Mouse (Mus musculus): ENCODE measurements around the gene Gramd1c. TPM values are rescaled to one million over a fixed set of nuclear protein-coding genes. Genes with fewer than 3 reads are reported as not detected.

The Gramd1c gene
- polyA plus RNA-seq, 1 experiment, result 0.06 TPM

DNA sequence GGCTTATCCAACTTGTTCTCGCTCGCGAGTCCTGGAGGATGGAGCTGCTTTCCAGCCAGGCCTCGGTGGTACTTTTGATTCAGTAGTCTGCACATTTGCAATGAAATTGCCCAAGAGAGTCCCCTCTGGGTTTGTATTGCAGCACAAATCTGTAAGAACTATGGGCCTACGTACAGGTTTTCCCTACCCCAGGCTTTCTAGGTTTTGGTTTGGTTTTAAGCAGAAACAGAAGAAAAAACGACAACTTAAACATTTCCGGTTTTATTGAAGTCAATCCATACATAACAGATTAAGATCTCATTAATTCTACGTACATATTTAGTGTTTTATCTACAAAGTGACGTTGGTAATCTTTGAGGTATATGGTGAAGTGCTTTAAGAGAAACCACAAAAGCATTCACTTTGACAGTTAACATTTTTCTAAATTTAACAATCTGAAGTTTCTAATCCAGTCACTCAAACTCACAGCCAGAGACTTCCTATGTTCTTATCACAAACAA lies 83.0 kb downstream of the Gramd1c start:
- TF ChIP-seq GATA1 (IDR thresholded peaks at IDR 0.05; ENCODE audit: low read length), result no peak

DNA sequence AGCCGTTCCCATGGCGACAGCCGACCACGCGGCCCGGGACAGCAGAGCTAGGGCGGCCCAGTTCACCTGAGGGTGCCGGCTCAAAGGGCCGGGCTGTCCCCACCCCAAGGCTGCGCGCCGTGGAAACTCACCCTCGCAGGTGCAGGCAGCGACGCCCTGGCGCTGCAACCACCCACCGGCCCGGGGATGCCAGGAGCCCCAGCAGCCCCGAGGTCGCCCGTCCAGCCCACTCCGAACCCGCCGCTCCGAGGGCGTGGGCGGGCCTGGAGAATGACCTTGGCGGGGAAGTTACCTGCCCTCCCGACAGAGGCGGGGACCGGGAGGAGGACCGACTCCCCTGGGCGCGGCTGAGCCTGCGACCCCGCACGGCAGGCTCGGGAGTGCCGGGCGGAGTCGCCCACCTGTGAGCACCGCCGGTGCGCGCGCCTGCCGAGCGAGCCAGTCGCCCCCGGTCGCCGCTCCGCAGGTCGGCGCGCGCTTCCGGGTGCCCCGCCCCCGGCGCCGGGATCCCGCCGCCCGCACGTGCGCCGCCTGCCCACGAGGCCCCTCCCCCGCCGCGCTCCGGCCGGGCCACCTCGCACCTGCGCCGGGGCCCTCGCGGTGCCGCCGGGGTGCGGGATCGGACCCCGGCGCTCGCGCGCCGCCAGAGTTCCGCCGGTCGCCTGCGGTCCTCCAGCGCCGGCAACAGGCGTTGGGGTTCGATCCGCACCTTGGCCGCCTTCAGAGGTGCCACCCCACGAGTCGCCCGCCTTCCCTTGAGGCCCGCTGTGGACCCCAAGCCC lies 83.6 kb downstream of the Gramd1c start, which contains the start of gene Zdhhc23:
Zdhhc23 (minus strand) TSS at position 464 of the 782 bp plus-strand sequence.
- TF ChIP-seq GATA1 (IDR thresholded peaks at IDR 0.05; ENCODE audit: low read length), result no peak

DNA sequence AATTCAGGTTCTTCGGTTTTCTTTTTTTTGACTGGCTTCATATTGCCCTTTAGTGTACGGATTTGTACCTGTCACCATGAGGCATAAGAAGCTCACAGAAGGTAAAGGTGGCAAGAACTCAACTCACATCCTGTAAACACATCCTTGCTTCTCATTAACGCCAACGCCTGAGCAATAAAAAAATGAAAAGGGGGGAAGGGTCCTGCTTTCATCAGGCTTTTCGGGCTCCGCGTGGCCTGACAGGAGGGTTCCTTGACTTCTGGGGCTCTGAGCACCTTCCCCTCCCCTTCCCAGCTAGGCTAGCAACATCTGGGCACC lies 84.2 kb downstream of the Gramd1c start:
- no peak for TF ChIP-seq GATA1 (IDR thresholded peaks at IDR 0.05; ENCODE audit: low read length)

DNA sequence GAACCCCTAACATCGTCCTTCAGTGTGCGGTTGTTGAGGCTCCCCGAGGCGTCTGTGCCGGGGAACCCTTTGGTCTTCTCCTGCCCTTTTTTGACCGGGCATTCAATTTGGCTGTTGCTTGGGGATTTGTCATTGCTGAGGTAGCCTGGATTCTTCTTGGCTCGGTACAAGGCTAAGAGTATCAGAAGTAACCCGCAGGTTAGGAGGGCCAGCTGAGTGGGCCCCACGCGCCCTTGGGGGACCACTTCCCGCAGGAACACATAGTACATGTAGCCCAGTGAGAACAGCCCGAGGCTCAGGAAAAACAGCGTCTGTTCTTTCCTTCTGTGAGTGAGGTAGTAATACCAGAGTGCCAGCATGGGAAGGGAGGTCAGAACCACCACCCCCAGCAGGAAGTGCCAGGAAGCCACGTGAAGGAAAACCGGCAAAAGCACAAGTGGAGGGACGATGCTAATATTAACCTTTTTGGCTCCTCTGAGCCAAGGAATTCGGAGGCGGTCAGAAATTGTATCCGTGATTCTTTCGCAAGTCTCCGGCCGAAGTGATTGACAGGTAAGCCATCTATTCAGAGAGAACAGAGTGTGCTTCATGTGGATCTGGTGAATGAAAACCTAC lies 89.4 kb downstream of the Gramd1c start:
- TF ChIP-seq GATA1 (IDR thresholded peaks at IDR 0.05; ENCODE audit: low read length), result no peak

- no peak for TF ChIP-seq GATA1 (IDR thresholded peaks at IDR 0.05; ENCODE audit: low read length)
These were observed 90.0 kb downstream of the Gramd1c start for GRCm38 (mm10) chr16:43973147-43973546.

GRCm38 (mm10) chr16:43972391-43972790 lies 90.8 kb downstream of the Gramd1c start:
- TF ChIP-seq GATA1 (IDR thresholded peaks at IDR 0.05; ENCODE audit: low read length), result no peak

DNA sequence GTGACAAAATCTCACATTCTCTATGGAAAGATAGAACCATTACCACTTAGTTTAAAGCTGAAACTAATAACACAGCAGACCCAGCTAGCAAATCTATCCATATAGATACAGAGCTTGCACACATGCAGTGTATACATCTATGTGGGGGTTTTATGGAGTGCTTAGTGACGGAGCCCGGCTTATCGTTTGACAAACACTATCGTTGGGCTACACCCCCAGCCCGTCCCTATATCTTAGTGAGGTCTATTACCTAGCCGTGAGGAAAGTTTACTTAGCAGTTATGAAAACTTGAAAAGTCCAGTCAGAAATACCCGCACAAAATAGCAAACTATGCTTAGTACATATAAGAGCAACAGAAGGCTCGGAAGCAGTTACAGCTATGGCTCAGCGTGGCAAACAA lies 91.4 kb downstream of the Gramd1c start:
- TF ChIP-seq GATA1 (IDR thresholded peaks at IDR 0.05; ENCODE audit: low read length), result no peak

DNA sequence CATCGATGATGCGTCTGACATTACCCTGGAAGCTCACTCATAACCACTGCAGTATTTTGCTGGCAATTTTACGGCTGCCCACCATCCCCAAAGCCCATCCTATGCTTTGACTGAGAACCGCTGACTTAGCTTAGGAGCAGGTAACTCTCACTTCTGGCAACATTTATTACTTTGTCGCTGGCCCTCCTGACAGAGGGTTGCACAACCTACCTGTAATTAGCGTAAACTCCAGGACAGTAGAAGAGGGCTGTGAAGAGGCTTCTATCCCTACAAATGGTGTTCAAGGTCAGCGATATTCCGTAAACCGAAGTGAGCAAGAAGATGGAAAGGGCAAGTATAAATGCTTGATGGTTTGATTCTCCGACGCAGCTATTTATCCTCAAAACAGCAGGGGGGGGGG lies 92.0 kb downstream of the Gramd1c start:
- TF ChIP-seq GATA1 (IDR thresholded peaks at IDR 0.05; ENCODE audit: low read length), result no peak

- TF ChIP-seq GATA1 (IDR thresholded peaks at IDR 0.05; ENCODE audit: low read length), result no peak
These were observed 92.7 kb downstream of the Gramd1c start for GRCm38 (mm10) chr16:43970426-43970825.

- TF ChIP-seq GATA1 (IDR thresholded peaks at IDR 0.05; ENCODE audit: low read length), result no peak
These were observed 97.3 kb downstream of the Gramd1c start for GRCm38 (mm10) chr16:43965781-43966389.

GRCm38 (mm10) chr16:43963780-43964179 lies 99.4 kb downstream of the Gramd1c start:
- TF ChIP-seq GATA1 (IDR thresholded peaks at IDR 0.05; ENCODE audit: low read length), result no peak

DNA sequence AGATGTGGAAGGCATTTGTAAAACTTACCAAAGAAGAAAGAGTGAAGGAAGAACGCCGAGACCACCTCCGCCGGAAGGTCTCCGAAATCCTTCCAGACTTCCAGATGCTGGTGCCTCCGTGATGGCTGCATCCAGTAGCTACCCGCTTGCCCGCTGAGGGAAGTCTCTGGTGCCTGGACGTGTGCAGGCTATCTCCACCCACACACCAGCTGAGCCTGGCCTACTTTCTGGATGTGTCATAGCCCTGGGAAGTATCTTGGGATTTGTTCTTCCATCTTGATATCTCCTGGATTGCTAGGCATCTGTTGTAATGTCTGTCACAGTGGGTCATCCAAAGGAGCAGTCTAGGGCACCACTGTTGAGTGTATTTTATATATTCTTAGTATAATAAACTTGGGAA lies 99.9 kb downstream of the Gramd1c start:
- no peak for TF ChIP-seq GATA1 (IDR thresholded peaks at IDR 0.05; ENCODE audit: low read length)

- no peak for TF ChIP-seq GATA1 (IDR thresholded peaks at IDR 0.05; ENCODE audit: low read length)
These were observed 105.1 kb downstream of the Gramd1c start for GRCm38 (mm10) chr16:43958038-43958437.

- TF ChIP-seq GATA1 (IDR thresholded peaks at IDR 0.05; ENCODE audit: low read length), result no peak
These were observed 108.2 kb downstream of the Gramd1c start for GRCm38 (mm10) chr16:43954913-43955312.

DNA sequence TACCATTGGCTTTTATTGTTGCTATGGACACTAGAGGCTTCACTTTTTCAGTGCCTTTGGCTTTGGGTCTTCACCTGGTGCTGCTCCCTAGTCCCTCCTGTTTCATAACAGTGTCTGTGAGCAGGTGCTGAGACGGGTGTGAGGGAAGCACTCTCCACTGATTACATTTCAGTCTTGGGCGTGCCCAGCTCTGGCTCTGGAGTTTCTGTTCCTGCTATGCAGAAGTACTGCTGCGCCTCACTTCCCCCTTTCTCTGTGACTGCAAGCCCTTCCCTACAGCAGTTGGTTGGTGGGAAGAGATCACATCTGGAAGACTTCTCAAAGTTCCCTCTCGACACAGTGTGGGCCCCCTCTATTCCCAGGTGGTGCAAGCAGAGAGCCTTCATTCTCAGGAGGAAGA lies 111.6 kb downstream of the Gramd1c start:
- no peak for TF ChIP-seq GATA1 (IDR thresholded peaks at IDR 0.05; ENCODE audit: low read length)

- no peak for TF ChIP-seq GATA1 (IDR thresholded peaks at IDR 0.05; ENCODE audit: low read length)
These were observed 117.3 kb downstream of the Gramd1c start for GRCm38 (mm10) chr16:43945869-43946268.

Measured in G1E-ER4 (cell line).